ENCODE assay signal across 22 mouse cellular contexts in genomic region chr12:46700202-46700601, GRCm38 (mm10).
DNase-seq lines count a peak whose midpoint lies in the region; ATAC-seq lines count a peak whose summit lies in the region.
"Had no signal": no experiment of that assay in that cellular context is flagged by ENCODE, and none has a peak within 500 bp of the region (broad histone marks: within the 10 kb centered on the region; RNA-seq: fewer than 3 reads in every experiment).

No protein-coding gene starts in this region.

- 0 out of 2 replicates have a peak overlapping the region, but pooled peaks have one; percentile 48 for H3K27ac ChIP-seq in hindbrain, embryonic 15.5 days (replicated peaks)
- no peak overlapping the region for H3K27ac ChIP-seq in hindbrain, embryonic 12.5 days
- no peak overlapping the region for H3K27ac ChIP-seq in midbrain, embryonic 15.5 days
- H3K27ac ChIP-seq in midbrain, embryonic 11.5 days (ENCODE audit: low read depth, low read length): no peak overlapping the region
- H3K27ac ChIP-seq: embryonic facial prominence, embryonic 15.5 days; forebrain, embryonic 10.5 days; gastrocnemius, adult 2 months; heart, embryonic 10.5 days had no signal

- peak; percentile 64 to 73 for DNase-seq in cerebellum, postnatal 10 days
- no peak for DNase-seq in cerebellum, adult 18-20 months
- DNase-seq in midbrain, embryonic 11.5 days (ENCODE audit: low spot score, missing footprints): no peak
- DNase-seq in liver: no peak
- DNase-seq: adrenal gland, postnatal 10 days; cerebellum, adult 11-12 months; cerebellum, adult 9-11 months; embryo, embryonic 11 days; gastrocnemius, adult 2 months; gastrocnemius, postnatal 25 days; heart, postnatal 10 days; heart, postnatal 4 days had no signal

- WGBS in hindbrain, embryonic 15.5 days: 73% methylated on average over 8 of the region's 8 CpGs
- WGBS in hindbrain, embryonic 12.5 days: 82% methylated on average over 8 of the region's 8 CpGs
- 84% methylated on average over 8 of the region's 8 CpGs for WGBS in midbrain, embryonic 15.5 days
- 88% methylated on average over 8 of the region's 8 CpGs for WGBS in midbrain, embryonic 11.5 days

- H3K4me2 ChIP-seq in hindbrain, embryonic 15.5 days: no peak overlapping the region
- H3K4me2 ChIP-seq in hindbrain, embryonic 12.5 days (replicated peaks): no peak overlapping the region
- no peak overlapping the region for H3K4me2 ChIP-seq in midbrain, embryonic 15.5 days
- no peak overlapping the region for H3K4me2 ChIP-seq in midbrain, embryonic 11.5 days
- H3K4me2 ChIP-seq: embryonic facial prominence, embryonic 15.5 days had no signal

- H3K27me3 ChIP-seq in hindbrain, embryonic 15.5 days: no peaks in the 10 kb centered on the region
- H3K27me3 ChIP-seq in hindbrain, embryonic 12.5 days: no peaks in the 10 kb centered on the region
- no peaks in the 10 kb centered on the region for H3K27me3 ChIP-seq in midbrain, embryonic 15.5 days (replicated peaks)
- H3K27me3 ChIP-seq in midbrain, embryonic 11.5 days (ENCODE audit: control insufficient read depth, insufficient read depth, low read length): no peaks in the 10 kb centered on the region
- H3K27me3 ChIP-seq: embryonic facial prominence, embryonic 15.5 days had no signal

- no peaks in the 10 kb centered on the region for H3K4me1 ChIP-seq in hindbrain, embryonic 15.5 days (replicated peaks)
- H3K4me1 ChIP-seq in hindbrain, embryonic 12.5 days: no peaks in the 10 kb centered on the region
- H3K4me1 ChIP-seq in midbrain, embryonic 15.5 days: no peaks in the 10 kb centered on the region
- H3K4me1 ChIP-seq in midbrain, embryonic 11.5 days (ENCODE audit: control insufficient read depth, insufficient read depth, low read length): no peaks in the 10 kb centered on the region
- H3K4me1 ChIP-seq: embryonic facial prominence, embryonic 15.5 days; forebrain, embryonic 10.5 days; heart, embryonic 10.5 days had no signal

- H3K9ac ChIP-seq in hindbrain, embryonic 15.5 days: no peak overlapping the region
- H3K9ac ChIP-seq in hindbrain, embryonic 12.5 days: no peak overlapping the region
- no peak overlapping the region for H3K9ac ChIP-seq in midbrain, embryonic 15.5 days
- no peak overlapping the region for H3K9ac ChIP-seq in midbrain, embryonic 11.5 days (ENCODE audit: low read length)
- H3K9ac ChIP-seq: embryonic facial prominence, embryonic 15.5 days had no signal

- ATAC-seq in hindbrain, embryonic 15.5 days (ENCODE audit: low FRiP score, low read depth): peak; percentile 55; the same call in 1 of the 2 replicates
- no peak for ATAC-seq in hindbrain, embryonic 12.5 days (ENCODE audit: low FRiP score)
- 0 out of 2 replicates have a peak, but pooled peaks have one; percentile 37 for ATAC-seq in midbrain, embryonic 15.5 days (replicated peaks)
- ATAC-seq in midbrain, embryonic 11.5 days (ENCODE audit: low FRiP score): no peak
- ATAC-seq: forebrain, embryonic 14.5 days; inflammation-experienced regulatory T-cells, adult 6 months; intestine, postnatal 0 days had no signal

- H3K9me3 ChIP-seq in hindbrain, embryonic 15.5 days: no peaks in the 10 kb centered on the region
- H3K9me3 ChIP-seq in hindbrain, embryonic 12.5 days (replicated peaks): no peaks in the 10 kb centered on the region
- no peaks in the 10 kb centered on the region for H3K9me3 ChIP-seq in midbrain, embryonic 15.5 days
- no peaks in the 10 kb centered on the region for H3K9me3 ChIP-seq in midbrain, embryonic 11.5 days (ENCODE audit: control insufficient read depth, low read length)
- H3K9me3 ChIP-seq: embryonic facial prominence, embryonic 15.5 days; forebrain, embryonic 10.5 days; heart, embryonic 10.5 days had no signal

- peaks cover 13% of the 10 kb centered on the region; the same call in 1 of the 2 replicates for H3K36me3 ChIP-seq in hindbrain, embryonic 15.5 days
- H3K36me3 ChIP-seq in hindbrain, embryonic 12.5 days: peaks cover 5% of the 10 kb centered on the region; the same call in 1 of the 2 replicates
- H3K36me3 ChIP-seq in midbrain, embryonic 15.5 days (replicated peaks): no peaks in the 10 kb centered on the region
- peaks cover 4% of the 10 kb centered on the region for H3K36me3 ChIP-seq in midbrain, embryonic 11.5 days (ENCODE audit: control insufficient read depth, insufficient read depth, low read length)
- H3K36me3 ChIP-seq: embryonic facial prominence, embryonic 15.5 days; heart, embryonic 10.5 days had no signal

- no peak overlapping the region for H3K4me3 ChIP-seq in hindbrain, embryonic 15.5 days
- no peak overlapping the region for H3K4me3 ChIP-seq in hindbrain, embryonic 12.5 days
- no peak overlapping the region for H3K4me3 ChIP-seq in midbrain, embryonic 15.5 days
- H3K4me3 ChIP-seq in midbrain, embryonic 11.5 days (ENCODE audit: low read depth, low read length): no peak overlapping the region
- H3K4me3 ChIP-seq: embryonic facial prominence, embryonic 15.5 days; erythroblast, embryonic 14.5 days; forebrain, embryonic 10.5 days; gastrocnemius, adult 2 months; heart, embryonic 10.5 days had no signal

Comparison
In these comparisons a context has a peak if more than half of its experiments do, and no peak if none do; other contexts are left out.
1. DNase-seq: peak in cerebellum, postnatal 10 days (2 of 2); none in cerebellum, adult 18-20 months (0 of 2), midbrain, embryonic 11.5 days (single experiment) and liver (single experiment).
2. ATAC-seq: peak in hindbrain, embryonic 15.5 days (single experiment) and midbrain, embryonic 15.5 days (single experiment); none in hindbrain, embryonic 12.5 days (single experiment) and midbrain, embryonic 11.5 days (single experiment).